Mouse (Mus musculus): ENCODE data around the gene Rtl5.

DNA sequence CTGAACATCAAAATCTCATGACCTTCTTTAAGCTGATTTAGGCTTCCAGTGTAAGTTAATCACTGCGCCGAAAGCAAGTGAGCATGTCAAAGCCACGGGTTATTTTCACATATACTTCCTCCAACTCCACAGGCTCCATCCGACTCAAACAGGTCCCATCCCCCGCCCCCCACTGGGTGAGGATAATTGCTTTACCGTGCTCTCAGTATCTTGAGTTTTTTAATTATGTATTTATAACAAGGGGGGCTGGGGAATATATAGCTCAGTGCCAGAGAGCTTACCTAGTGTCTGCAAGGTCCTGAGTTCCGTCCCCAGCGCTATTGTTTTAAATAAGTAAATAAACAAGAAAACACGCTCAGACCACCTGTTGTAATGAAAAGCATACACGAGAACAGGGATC is 10.0 kb upstream of the Rtl5 start:
- TF ChIP-seq CTCF (IDR thresholded peaks at IDR 0.05; ENCODE audit: borderline replicate concordance, extremely low read depth, insufficient read depth, insufficient read length) (no peak), POLR2A (IDR thresholded peaks at IDR 0.05; ENCODE audit: borderline replicate concordance, extremely low read depth, insufficient read depth, insufficient read length, poor library complexity, severe bottlenecking) (no peak)

Data from brain, embryonic 14.5 days (tissue).